Mouse (Mus musculus): ENCODE data around the gene AL732309.1. TPM values are rescaled to one million over a fixed set of nuclear protein-coding genes. Genes with fewer than 3 reads are reported as not detected.

AL732309.1 gene
- total and polyA plus RNA-seq, 3 experiments = 4.8 to 11.5 TPM; not detected in 1

- Histone ChIP-seq H3K27ac (ENCODE audit: control insufficient read depth, low read depth, low read length) (peak overlapping the region; percentile 96), H3K9ac (ENCODE audit: control insufficient read depth, low read depth, low read length, poor library complexity, severe bottlenecking) (peak overlapping the region; percentile 87), H3K27me3 (ENCODE audit: control insufficient read depth in 1 of 2, insufficient read depth in 2 of 2, low read length in 2 of 2) (no peaks in the 10 kb centered on the region), H3K36me3 (ENCODE audit: control insufficient read depth in 1 of 2, insufficient read depth in 2 of 2, low read length in 2 of 2) (peaks cover 0 to 17% of the 10 kb centered on the region in 2 experiments; a peak in 2 of 4 replicates), H3K79me2 (ENCODE audit: control insufficient read depth, insufficient read depth, low read length, poor library complexity) (peaks cover 21% of the 10 kb centered on the region), H3K9me3 (replicated peaks; ENCODE audit: insufficient read depth, low read length) (no peaks in the 10 kb centered on the region), H3K4me1 (ENCODE audit: control insufficient read depth in 1 of 2, insufficient read depth in 2 of 2, low read length in 2 of 2) (peaks cover 6 to 32% of the 10 kb centered on the region in 2 experiments), H3K4me3 (ENCODE audit: control insufficient read depth in 1 of 2, insufficient read depth in 1 of 2, low read depth in 2 of 2, low read length in 2 of 2) (peak overlapping the region; percentile 57 to 72)
- DNase-seq (ENCODE audit: low read depth, low spot score) = peak; percentile 97
- TF ChIP-seq POLR2AphosphoS5 (IDR thresholded peaks at IDR 0.05; ENCODE audit: borderline replicate concordance, low read depth, low read length) = no peak
- no peak; the same call in 1 of the 2 replicates for TF ChIP-seq KAT2A (conservative IDR thresholded peaks at IDR 0.05; ENCODE audit: low read depth, low read length)
- no peak for TF ChIP-seq MYB (IDR thresholded peaks at IDR 0.05; ENCODE audit: low read depth, low read length)
- peak in 1 of 2 experiments; percentile 33; a peak in 1 of 4 replicates for TF ChIP-seq EP300 (IDR thresholded peaks at IDR 0.05; ENCODE audit: low read depth in 1 of 2, low read length in 2 of 2)
- TF ChIP-seq GABPA (IDR thresholded peaks at IDR 0.05; ENCODE audit: low read depth, low read length) = no peak
- peak; percentile 58; the same call in 1 of the 2 replicates for TF ChIP-seq E2F4 (IDR thresholded peaks at IDR 0.05; ENCODE audit: borderline replicate concordance, low read depth, low read length)
- TF ChIP-seq ELF1 (IDR thresholded peaks at IDR 0.05; ENCODE audit: low read depth, low read length) = peak; percentile 94
- peak; percentile 91 for TF ChIP-seq MAX (IDR thresholded peaks at IDR 0.05; ENCODE audit: low read length)
- 0 out of 2 replicates have a peak, but pooled peaks have one; percentile 47 for TF ChIP-seq TCF12 (IDR thresholded peaks at IDR 0.05; ENCODE audit: low read depth, low read length)
- peak; percentile 61 for TF ChIP-seq HCFC1 (IDR thresholded peaks at IDR 0.05; ENCODE audit: low read depth, low read length)
- TF ChIP-seq MEF2A (IDR thresholded peaks at IDR 0.05; ENCODE audit: extremely low read depth, insufficient replicate concordance, low read depth, low read length, poor library complexity, severe bottlenecking) = no peak
- peak; percentile 76 for TF ChIP-seq MYC (IDR thresholded peaks at IDR 0.05; ENCODE audit: low read depth, low read length)
- no peak for TF ChIP-seq MAFK (IDR thresholded peaks at IDR 0.05; ENCODE audit: borderline replicate concordance, low read depth, low read length)
- no peak for TF ChIP-seq SMC3 (IDR thresholded peaks at IDR 0.05; ENCODE audit: low read depth, low read length)
- TF ChIP-seq GATA1 (IDR thresholded peaks at IDR 0.05; ENCODE audit: low read depth, low read length) = no peak
- peak; percentile 63; the same call in 1 of the 2 replicates for TF ChIP-seq NRF1 (IDR thresholded peaks at IDR 0.05; ENCODE audit: insufficient read depth, low read depth, low read length, poor library complexity, severe bottlenecking)
- TF ChIP-seq TAL1 (IDR thresholded peaks at IDR 0.05; ENCODE audit: low read length) = no peak
- peak; percentile 64 for TF ChIP-seq ETS1 (IDR thresholded peaks at IDR 0.05; ENCODE audit: low read depth, low read length)
- no peak for TF ChIP-seq ZNF384 (IDR thresholded peaks at IDR 0.05; ENCODE audit: low read depth, low read length)
- no peak for TF ChIP-seq CHD2 (IDR thresholded peaks at IDR 0.05; ENCODE audit: low read length)
- no peak for TF ChIP-seq ZKSCAN1 (IDR thresholded peaks at IDR 0.05; ENCODE audit: low read depth, low read length)
- TF ChIP-seq ZC3H11A (IDR thresholded peaks at IDR 0.05; ENCODE audit: low read depth, low read length) = no peak
- no peak for TF ChIP-seq JUND (IDR thresholded peaks at IDR 0.05; ENCODE audit: low read depth, low read length)
- TF ChIP-seq RAD21 (IDR thresholded peaks at IDR 0.05; ENCODE audit: low read depth, low read length) = no peak
- TF ChIP-seq NELFE (IDR thresholded peaks at IDR 0.05; ENCODE audit: low read depth, low read length) = peak; percentile 75
- peak; percentile 45 to 76 for TF ChIP-seq POLR2A (IDR thresholded peaks at IDR 0.05; ENCODE audit: control insufficient read depth in 1 of 2, insufficient read depth in 1 of 2, low read depth in 1 of 2, low read length in 2 of 2, poor library complexity in 1 of 2)
- TF ChIP-seq MAZ (IDR thresholded peaks at IDR 0.05; ENCODE audit: low read depth, low read length) = no peak
- TF ChIP-seq USF2 (IDR thresholded peaks at IDR 0.05; ENCODE audit: borderline replicate concordance in 1 of 2, insufficient read depth in 1 of 2, low read depth in 1 of 2, low read length in 2 of 2) = peak in 1 of 2 experiments; percentile 67; a peak in 3 of 4 replicates
- peak; percentile 53 for TF ChIP-seq SIN3A (IDR thresholded peaks at IDR 0.05; ENCODE audit: low read length)
- TF ChIP-seq MXI1 (IDR thresholded peaks at IDR 0.05; ENCODE audit: low read depth, low read length) = no peak; the same call in none of the 2 replicates
- no peak for TF ChIP-seq CHD1 (IDR thresholded peaks at IDR 0.05; ENCODE audit: low read depth, low read length)
- peak; percentile 95 for TF ChIP-seq USF1 (IDR thresholded peaks at IDR 0.05; ENCODE audit: low read depth, low read length)
- no peak for TF ChIP-seq CTCF (IDR thresholded peaks at IDR 0.05 in 2 of 3, conservative IDR thresholded peaks at IDR 0.05 in 1 of 3; ENCODE audit: control insufficient read depth in 1 of 3, insufficient read depth in 1 of 3, low read depth in 2 of 3, low read length in 3 of 3, poor library complexity in 1 of 3, severe bottlenecking in 1 of 3)
- no peak; the same call in 1 of the 2 replicates for TF ChIP-seq RCOR1 (IDR thresholded peaks at IDR 0.05; ENCODE audit: low read depth, low read length)
- peak; percentile 85 for TF ChIP-seq ZMIZ1 (IDR thresholded peaks at IDR 0.05; ENCODE audit: low read depth, low read length)
Observed at GRCm38 (mm10) chr2:25195211-25196156, 51.2 kb downstream of the AL732309.1 start.
